Mouse (Mus musculus) urinary bladder, adult 18-20 months (tissue): ENCODE measurements around the gene Bmpr1a.
"Not testable (repeated sequence)": the region's sequence is repeated elsewhere in the genome, so short reads cannot be mapped to it uniquely, and the experiment has no call there.

ENCODE experiments used
- DNase-seq, 2 experiments: peaks; one replicate each; pipeline ENCODE4 v3.0.0; 2022; ENCODE audit warnings: low spot score in 2 of 2, mixed read lengths in 2 of 2

Gene Bmpr1a

GRCm38 (mm10) chr14:34393295-34393694 is 109.8 kb downstream of the Bmpr1a start:
- DNase-seq: no peak

DNA sequence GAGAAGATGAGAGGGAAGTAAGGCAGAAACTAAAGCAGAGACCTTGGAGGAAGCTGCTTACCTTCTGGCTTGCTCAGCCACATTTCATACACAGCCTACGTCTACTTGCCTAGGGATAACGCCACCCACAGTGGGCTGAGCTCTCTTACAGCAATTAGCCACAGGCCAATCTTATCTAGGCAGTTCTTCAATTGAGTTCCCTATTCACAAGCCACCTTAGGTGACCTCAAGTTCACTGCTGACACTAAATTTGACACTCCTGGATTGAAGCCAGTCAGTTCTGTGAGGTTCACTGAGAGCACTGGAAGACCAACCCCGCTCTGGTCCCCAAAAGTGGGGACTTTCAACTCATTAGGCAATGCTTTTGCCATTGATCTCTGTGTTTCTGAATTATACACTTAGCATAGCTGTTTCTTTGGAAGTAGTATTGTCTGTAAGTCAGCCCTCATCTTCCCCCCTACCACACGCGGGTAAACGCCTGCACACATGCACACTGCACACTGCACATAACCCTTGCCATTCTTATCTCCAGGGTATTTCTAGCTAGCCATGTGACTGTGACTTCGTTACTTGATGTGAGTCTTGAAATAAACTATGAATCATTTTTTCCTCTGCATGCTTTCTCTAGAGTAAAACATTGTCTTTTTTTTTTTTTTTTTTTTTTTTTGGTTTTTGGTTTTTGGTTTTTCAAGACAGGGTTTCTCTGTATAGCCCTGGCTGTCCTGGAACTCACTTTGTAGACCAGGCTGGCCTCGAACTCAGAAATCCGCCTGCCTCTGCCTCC is 120.0 kb downstream of the Bmpr1a start:
- DNase-seq: no peak

DNA sequence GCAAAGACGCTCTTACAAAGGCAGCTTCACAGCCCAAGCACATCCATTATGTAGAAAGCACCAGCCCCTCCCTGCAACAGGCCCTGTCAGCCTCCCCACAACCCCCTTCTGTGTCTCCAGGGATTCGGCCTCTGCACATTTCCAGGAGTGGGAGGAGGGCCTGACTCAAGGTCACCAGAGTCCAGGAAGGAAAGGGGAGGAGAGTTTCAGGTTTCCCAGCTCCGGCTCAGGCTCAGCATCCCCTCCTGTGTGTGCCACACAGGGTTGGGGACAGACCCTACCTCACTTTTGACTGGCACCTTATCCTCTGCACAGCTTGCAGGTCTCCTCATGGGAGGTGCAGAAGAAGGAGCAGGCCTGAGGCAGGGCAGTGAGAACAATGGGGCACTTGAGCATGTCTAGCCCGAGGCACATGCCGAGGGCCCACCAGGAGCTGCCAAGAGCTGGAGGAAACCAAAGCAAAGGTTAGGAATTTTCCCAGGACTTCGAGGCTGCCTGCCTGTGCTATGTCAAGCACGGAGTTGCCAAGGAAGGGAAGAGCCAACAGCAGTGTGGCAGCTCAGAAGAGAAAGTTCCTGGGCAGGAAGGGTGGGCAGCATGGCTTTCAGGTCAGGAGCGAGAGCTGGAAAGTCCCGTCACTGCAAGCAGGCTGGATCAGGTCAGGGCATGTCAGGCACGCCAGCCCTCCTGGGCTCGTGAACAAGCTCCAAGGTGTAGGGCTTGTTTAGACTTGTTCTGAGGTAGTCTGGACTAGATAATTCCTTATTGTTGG is 124.4 kb downstream of the Bmpr1a start:
- peak; percentile 36 to 60 for DNase-seq

- DNase-seq: no peak
Measured at GRCm38 (mm10) chr14:34377121-34377520, 126.0 kb downstream of the Bmpr1a start.

DNA sequence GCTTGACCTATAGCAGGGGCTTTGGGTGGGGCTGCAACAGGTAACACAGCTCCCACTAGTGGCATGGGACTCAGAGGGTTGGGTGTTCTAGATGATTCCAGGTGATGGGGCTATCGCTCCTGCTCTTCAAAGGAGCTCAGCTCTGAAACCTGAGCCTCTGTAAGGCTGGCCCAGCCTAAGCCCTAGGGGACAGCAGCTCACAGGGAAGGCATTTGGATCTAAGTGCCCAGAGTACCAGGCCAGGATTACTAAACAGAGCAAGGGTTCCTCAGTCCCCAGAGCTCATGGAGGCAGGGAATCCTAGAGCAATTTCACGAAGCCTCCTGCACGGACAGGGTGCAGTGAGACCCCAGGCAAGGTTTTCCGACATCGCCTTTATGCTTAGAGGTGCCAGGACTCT is 127.2 kb downstream of the Bmpr1a start:
- no peak for DNase-seq

GRCm38 (mm10) chr14:34375415-34375904 is 127.7 kb downstream of the Bmpr1a start, which contains the start of gene Mmrn2:
Gene Mmrn2, plus strand, starts transcription at chr14:34375465.
- no peak for DNase-seq

GRCm38 (mm10) chr14:34374577-34374976 is 128.6 kb downstream of the Bmpr1a start, which contains the start of gene Sncg:
Gene Sncg, minus strand, starts transcription at chr14:34374789.
- no peak for DNase-seq

DNA sequence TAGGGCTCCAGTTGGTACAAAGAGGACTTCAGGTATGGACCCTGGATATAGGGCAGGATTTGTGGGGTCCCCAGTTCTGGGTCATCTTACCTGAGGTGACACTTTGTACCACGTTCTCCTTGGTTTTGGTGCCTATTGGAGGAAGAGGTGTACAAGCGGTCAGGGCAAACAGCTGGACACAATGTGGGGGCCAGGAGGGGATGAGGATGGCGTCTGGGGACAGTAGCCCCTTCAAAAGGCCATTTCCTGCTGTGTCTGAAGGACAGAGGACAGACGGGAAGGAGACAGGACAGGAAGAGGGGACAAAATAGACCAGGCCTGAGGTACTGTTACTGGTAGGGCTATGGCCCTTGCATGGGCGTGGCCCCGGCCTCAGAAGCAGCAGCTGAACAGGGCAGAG is 129.6 kb downstream of the Bmpr1a start:
- DNase-seq: no peak

- no peak for DNase-seq
Measured at GRCm38 (mm10) chr14:34372646-34373045, 130.5 kb downstream of the Bmpr1a start.

DNA sequence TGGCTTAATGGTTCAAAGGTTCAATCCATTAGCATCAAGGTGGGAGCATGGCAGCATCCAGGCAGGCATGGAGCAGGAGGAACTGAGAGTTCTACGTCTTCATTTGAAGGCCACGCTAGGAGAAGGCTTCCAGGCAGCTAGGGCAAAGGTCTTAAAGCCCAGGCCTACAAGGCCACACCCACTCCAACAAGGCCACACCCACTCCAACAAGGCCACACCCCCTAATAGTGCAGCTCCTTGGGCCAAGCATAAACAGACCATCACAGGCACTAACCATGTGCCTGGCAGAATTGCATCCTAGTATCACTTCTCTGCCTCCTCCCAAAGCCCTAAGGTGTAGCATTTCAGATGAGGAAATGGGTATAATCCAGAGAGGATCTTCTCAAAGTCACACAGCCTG is 131.4 kb downstream of the Bmpr1a start:
- DNase-seq: no peak

GRCm38 (mm10) chr14:34370921-34371320 is 132.2 kb downstream of the Bmpr1a start:
- DNase-seq: no peak

DNA sequence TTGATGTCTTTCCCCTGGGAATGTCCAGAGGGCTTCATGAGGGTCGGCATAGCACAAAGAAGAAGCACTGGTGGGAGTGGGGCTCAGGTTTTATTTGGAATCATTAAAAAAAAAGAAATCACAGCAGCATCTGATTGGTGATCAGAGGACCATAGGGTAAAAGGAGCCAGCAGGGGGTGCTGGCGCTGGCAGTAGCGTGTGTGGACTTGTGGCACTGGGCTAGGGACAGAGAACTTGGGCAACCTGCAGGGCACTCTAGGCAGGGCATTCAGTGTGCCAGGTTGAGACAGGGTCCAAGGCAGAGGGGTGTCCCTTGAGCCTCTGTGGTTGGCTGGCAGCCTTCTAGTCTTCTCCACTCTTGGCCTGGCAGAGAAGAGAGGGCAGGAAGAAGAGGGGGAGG is 132.9 kb downstream of the Bmpr1a start:
- no peak for DNase-seq

GRCm38 (mm10) chr14:34365147-34365507 is 138.0 kb downstream of the Bmpr1a start:
- no peak for DNase-seq

- not testable (repeated sequence) for DNase-seq
Measured at GRCm38 (mm10) chr14:34364254-34365146, 138.6 kb downstream of the Bmpr1a start.

- DNase-seq: peak; percentile 91 to 93
Measured at GRCm38 (mm10) chr14:34363490-34364253, 139.5 kb downstream of the Bmpr1a start.

DNA sequence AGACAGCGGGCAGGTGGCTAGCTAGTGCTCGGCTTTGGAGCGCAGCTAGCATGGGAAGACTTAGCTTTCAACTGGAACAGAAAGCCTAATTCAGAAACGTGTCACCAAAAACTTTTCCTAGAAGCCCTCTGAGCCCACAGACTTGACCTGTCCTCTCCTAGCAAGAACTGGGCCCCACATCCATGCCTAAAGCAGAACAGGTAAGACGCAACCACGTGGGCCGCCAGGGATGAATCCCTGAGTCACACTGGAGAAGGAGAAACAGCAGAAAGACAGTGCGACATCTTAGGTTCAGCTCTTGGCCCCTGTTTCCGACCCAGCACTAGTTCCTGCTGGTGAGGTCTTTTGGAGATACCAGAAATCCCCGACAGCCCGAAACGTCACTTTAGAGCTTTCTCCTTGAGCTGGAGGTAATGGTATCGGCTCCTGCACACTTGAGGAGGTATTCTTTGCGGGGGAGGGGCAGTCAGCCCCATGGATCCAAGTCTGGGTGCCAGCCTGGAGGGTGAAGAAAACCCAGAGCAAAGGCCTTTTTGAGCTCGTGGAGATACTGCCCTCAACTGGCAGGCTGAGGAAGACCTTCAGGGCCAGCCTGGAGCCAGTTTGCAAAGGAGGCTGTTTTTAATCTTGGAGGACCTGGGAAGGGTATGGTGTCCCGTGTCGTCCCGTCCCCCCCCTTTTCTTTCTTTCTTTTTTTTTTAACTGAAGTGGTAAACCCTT is 140.3 kb downstream of the Bmpr1a start:
- peak; percentile 64 to 76 for DNase-seq

DNA sequence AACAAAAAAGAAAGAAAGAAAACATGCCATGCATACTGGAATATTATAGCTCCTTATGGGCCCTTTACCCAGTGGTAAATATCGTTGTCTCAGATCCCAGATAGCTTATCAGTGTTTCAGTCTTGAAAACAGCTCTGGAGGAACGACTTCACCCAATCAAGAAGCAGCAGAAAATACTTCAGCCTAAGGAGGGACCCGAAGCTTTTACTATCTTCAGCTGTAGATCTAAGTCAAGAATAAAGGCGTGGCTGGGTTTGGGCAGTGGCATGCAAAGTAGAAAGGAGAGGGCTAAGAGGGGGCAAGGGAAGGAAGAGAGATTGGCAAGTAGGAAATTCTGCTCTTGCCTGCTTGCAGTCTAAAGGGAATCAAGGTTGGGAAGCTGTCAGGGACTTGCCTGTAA is 141.0 kb downstream of the Bmpr1a start:
- DNase-seq: no peak
